Comparison of ENCODE assay signal across 8 mouse cellular contexts in genomic region chr7:143153915-143154373, GRCm38 (mm10). TPM values are rescaled to one million over a fixed set of nuclear protein-coding genes. Genes with fewer than 3 reads are reported as not detected.
DNase-seq lines count a peak whose midpoint lies in the region; ATAC-seq and TF ChIP-seq lines count a peak whose summit lies in the region.

No protein-coding gene starts in this region.

- peak; percentile 43 for ATAC-seq in activated CD4-positive, CD25-positive, alpha-beta regulatory T cell, adult 4 months

- peaks cover 81% of the 10 kb centered on the region for H3K27me3 ChIP-seq in megakaryocyte, embryonic 14.5 days (replicated peaks)

- no peaks in the 10 kb centered on the region for H3K9me3 ChIP-seq in megakaryocyte, embryonic 14.5 days

- intact Hi-C loops in left cerebral cortex, adult 2 months (cut with DNase I): loop anchor here (1.0 to 5.0 kb wide), 3 partner anchors 148 to 593 kb away; no protein-coding TSS in a partner anchor

- no peak overlapping the region for H3K27ac ChIP-seq in cortical plate, adult 2 months (ENCODE audit: insufficient read depth, low read length)
- no peak overlapping the region; the same call in 1 of the 2 replicates for H3K27ac ChIP-seq in left cerebral cortex, adult 2 months

- no peak overlapping the region for H3K4me3 ChIP-seq in cortical plate, adult 2 months (ENCODE audit: insufficient read depth, low read length)
- H3K4me3 ChIP-seq in left cerebral cortex, adult 2 months: peak overlapping the region; percentile 45
- peak overlapping the region; percentile 84 for H3K4me3 ChIP-seq in megakaryocyte, embryonic 14.5 days (replicated peaks)

- peak; percentile 91 for DNase-seq in gastrocnemius, postnatal 10 days
- DNase-seq in hindlimb bud, embryonic 11.5 days (ENCODE audit: extremely low spot score, low read depth, low spot score): peak; percentile 73
- peak; percentile 80 to 89 for DNase-seq in left cerebral cortex, adult 2 months (ENCODE audit: extremely low spot score in 1 of 2, low spot score in 2 of 2)
- DNase-seq in right cerebral cortex, adult 2 months (ENCODE audit: low spot score in 2 of 2): peak; percentile 88 to 93
- DNase-seq in urinary bladder, postnatal 10 days (ENCODE audit: low spot score): peak; percentile 66

- H3K36me3 ChIP-seq in megakaryocyte, embryonic 14.5 days (replicated peaks; ENCODE audit: low read length): no peaks in the 10 kb centered on the region

- no peak for TF ChIP-seq POLR2A in cortical plate, adult 2 months (IDR thresholded peaks at IDR 0.05; ENCODE audit: extremely low read depth, insufficient read depth, low read length)

- TF ChIP-seq CTCF in cortical plate, adult 2 months (IDR thresholded peaks at IDR 0.05; ENCODE audit: extremely low read depth, insufficient read depth, low read length): peak; percentile 93
- peak; percentile 98 for TF ChIP-seq CTCF in left cerebral cortex, adult 2 months (IDR thresholded peaks at IDR 0.05)

- no peaks in the 10 kb centered on the region for H3K4me1 ChIP-seq in cortical plate, adult 2 months (ENCODE audit: control insufficient read depth, insufficient read depth, low read length)
- peaks cover 28% of the 10 kb centered on the region for H3K4me1 ChIP-seq in megakaryocyte, embryonic 14.5 days

RNA-seq across cellular contexts. Expression of gene Kcnq1, which starts 47.8 kb away (rescaled TPM):
- not detected for polyA plus RNA-seq in activated CD4-positive, CD25-positive, alpha-beta regulatory T cell, adult 4 months (2017; shearing (Covaris generic))
- 0.62 and 0.79 TPM in 2 replicates for polyA plus RNA-seq in cortical plate, adult 2 months (2012; rRNA removed)
- total RNA-seq in gastrocnemius, postnatal 10 days (2021): 1 to 10 TPM; 1.6 to 1.9 TPM
- 1 to 10 TPM in 1 of 2 experiments, under 1 TPM in 1; 0.61 to 1.2 TPM for total RNA-seq in left cerebral cortex, adult 2 months (2021)
- not detected in 2 replicates for polyA plus RNA-seq in megakaryocyte, embryonic 14.5 days (2012; ENCODE audit: insufficient read depth, low replicate concordance)

RNA-seq across cellular contexts. Expression of gene Trpm5, which starts 59.5 kb away (rescaled TPM):
- polyA plus RNA-seq in activated CD4-positive, CD25-positive, alpha-beta regulatory T cell, adult 4 months (2017; shearing (Covaris generic)): not detected
- not detected in 2 replicates for polyA plus RNA-seq in cortical plate, adult 2 months (2012; rRNA removed)
- 1 to 10 TPM; 1.2 to 2.8 TPM for total RNA-seq in gastrocnemius, postnatal 10 days (2021)
- not detected for total RNA-seq in left cerebral cortex, adult 2 months (2021)
- polyA plus RNA-seq in megakaryocyte, embryonic 14.5 days (2012; ENCODE audit: insufficient read depth, low replicate concordance): not detected in 2 replicates
